Mouse (Mus musculus) testis, adult 2 months (tissue): ENCODE measurements around the gene Dab2. TPM values are rescaled to one million over a fixed set of nuclear protein-coding genes. Genes with fewer than 3 reads are reported as not detected.

Experiments used
- H3K27ac ChIP-seq: fragments of 200-500 bp; 2 replicates; pipeline ENCODE4 v1.5.1; 2012; ENCODE audit warnings: low read depth, low read length; ENCODE audit not compliant: control insufficient read depth, insufficient read depth
- H3K27me3 ChIP-seq: fragments of 200-500 bp; 2 replicates; pipeline ENCODE4 v1.6.1; 2012; ENCODE audit warnings: mild to moderate bottlenecking, low read length, moderate library complexity; ENCODE audit not compliant: control insufficient read depth, insufficient read depth
- H3K36me3 ChIP-seq: fragments of 200-500 bp; 2 replicates; pipeline ENCODE4 v1.6.1; 2012; ENCODE audit warnings: mild to moderate bottlenecking, low read length; ENCODE audit not compliant: control insufficient read depth, insufficient read depth
- H3K4me1 ChIP-seq: fragments of 200-500 bp; 2 replicates; pipeline ENCODE4 v1.6.1; 2012; ENCODE audit warnings: low read length; ENCODE audit not compliant: control insufficient read depth, insufficient read depth
- H3K4me3 ChIP-seq: fragments of 200-500 bp; 2 replicates; pipeline ENCODE4 v1.5.1; 2012; ENCODE audit warnings: low read depth, mild to moderate bottlenecking, low read length, moderate library complexity, mixed read lengths; ENCODE audit not compliant: control insufficient read depth
- CTCF ChIP-seq: fragments of 200-500 bp; IDR thresholded peaks from 2 replicates; pipeline ENCODE4 v1.5.1; 2012; ENCODE audit warnings: low read depth, mild to moderate bottlenecking, inconsistent platforms, low read length, moderate library complexity; ENCODE audit not compliant: control insufficient read depth, insufficient read depth, insufficient replicate concordance
- POLR2A ChIP-seq: fragments of 200-500 bp; IDR thresholded peaks from 2 replicates; pipeline ENCODE4 v1.6.1; 2012; ENCODE audit warnings: low read depth, mild to moderate bottlenecking, inconsistent platforms, low read length, moderate library complexity; ENCODE audit not compliant: control insufficient read depth
- polyA plus RNA-seq: library from polyadenylated mRNA; depleted of rRNA; stranded (reverse); fragments of >200 nt; gene quantifications from 2 replicates; pipeline ENCODE4 v1.2.3, GENCODE M21; 2012; rRNA removed

The Dab2 gene
- polyA plus RNA-seq, 1 experiment: 4.1 TPM

GRCm38 (mm10) chr15:6468845-6469244 is 169.3 kb downstream of the Dab2 start:
- TF ChIP-seq POLR2A (no peak), CTCF (no peak)
- Histone ChIP-seq H3K4me1 (peaks cover 5% of the 10 kb centered on the region), H3K4me3 (no peak overlapping the region), H3K27ac (no peak overlapping the region), H3K27me3 (no peaks in the 10 kb centered on the region), H3K36me3 (no peaks in the 10 kb centered on the region)

DNA sequence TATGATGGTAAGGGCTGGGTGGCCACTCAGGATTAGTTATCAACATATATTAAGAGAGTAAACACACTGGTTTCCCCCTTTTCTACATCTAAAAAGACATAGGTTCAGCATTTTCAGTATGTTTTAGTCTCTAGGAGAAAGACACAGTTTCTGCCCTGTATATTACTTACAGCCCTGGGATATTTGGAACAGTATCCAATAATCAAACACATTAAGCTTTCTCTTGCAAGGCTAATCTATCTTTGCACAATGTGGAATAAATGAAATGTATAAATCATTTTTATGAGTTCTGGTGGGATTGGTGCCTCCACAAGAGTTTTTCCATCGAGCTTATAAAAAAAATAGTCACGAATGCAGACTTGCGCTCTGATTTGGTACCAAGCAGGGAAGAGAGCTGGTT is 169.8 kb downstream of the Dab2 start:
- H3K27ac ChIP-seq: no peak overlapping the region
- no peak for TF ChIP-seq POLR2A
- TF ChIP-seq CTCF: no peak
- no peaks in the 10 kb centered on the region for H3K27me3 ChIP-seq
- no peaks in the 10 kb centered on the region for H3K36me3 ChIP-seq
- peaks cover 5% of the 10 kb centered on the region for H3K4me1 ChIP-seq
- H3K4me3 ChIP-seq: no peak overlapping the region

DNA sequence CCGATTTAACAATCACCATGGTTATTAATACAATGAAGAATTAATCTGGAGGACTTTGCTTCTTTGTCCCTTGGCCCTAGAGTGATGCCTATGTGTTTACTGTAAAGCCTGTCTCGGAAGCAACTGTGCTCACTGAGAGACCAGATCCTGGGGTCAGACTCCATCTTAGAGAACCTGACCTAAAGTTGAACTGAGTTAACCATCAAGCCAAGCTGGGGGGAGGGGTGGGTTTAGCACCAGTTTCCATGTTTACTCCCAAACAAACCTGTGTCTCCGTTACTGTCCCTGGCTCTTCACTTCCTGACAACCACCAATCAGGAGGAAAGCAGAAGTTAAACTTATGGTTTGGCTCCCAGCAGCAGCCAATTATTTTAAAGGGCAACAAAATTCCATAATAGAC is 184.0 kb downstream of the Dab2 start:
- H3K4me1 ChIP-seq: no peaks in the 10 kb centered on the region
- H3K27ac ChIP-seq: no peak overlapping the region
- no peak overlapping the region for H3K4me3 ChIP-seq
- TF ChIP-seq CTCF: no peak
- TF ChIP-seq POLR2A: no peak
- H3K27me3 ChIP-seq: no peaks in the 10 kb centered on the region
- H3K36me3 ChIP-seq: no peaks in the 10 kb centered on the region

Other genes with a start within 250 kb of the Dab2 start
- gene C9, start 145.5 kb downstream of the Dab2 start, polyA plus RNA-seq: not detected in 2 replicates
- 103 and 120 TPM in 2 replicates for gene Fyb, start 223.1 kb downstream of the Dab2 start, polyA plus RNA-seq